Mouse (Mus musculus) CH12.LX (cell line): Measurements from ENCODE around the gene Robo1.

ENCODE experiments used
- CTCF ChIP-seq, 2 experiments: IDR thresholded peaks in 1 of 2; conservative IDR thresholded peaks in 1 of 2; 2 replicates each; pipeline ENCODE4 v1.5.1; 2011 to 2012; ENCODE audit warnings: low read depth in 2 of 2, low read length in 2 of 2, improper control_type of control experiment in 1 of 2, inconsistent platforms in 1 of 2, mild to moderate bottlenecking in 1 of 2, moderate library complexity in 1 of 2
- KAT2A ChIP-seq: IDR thresholded peaks from 2 replicates; pipeline ENCODE4 v1.6.1; 2012; ENCODE audit warnings: low read length, improper control_type of control experiment, inconsistent platforms; ENCODE audit not compliant: insufficient replicate concordance
- MEF2A ChIP-seq: IDR thresholded peaks from 2 replicates; pipeline ENCODE4 v1.6.1; 2014; ENCODE audit warnings: low read depth, mild to moderate bottlenecking, inconsistent platforms, low read length, improper control_type of control experiment, borderline replicate concordance
- MYC ChIP-seq: IDR thresholded peaks from 2 replicates; pipeline ENCODE4 v1.6.1; 2011; ENCODE audit warnings: low read depth, mild to moderate bottlenecking, improper control_type of control experiment, low read length
- POLR2A ChIP-seq: IDR thresholded peaks from 2 replicates; pipeline ENCODE4 v1.6.1; 2011; ENCODE audit warnings: low read depth, mild to moderate bottlenecking, improper control_type of control experiment, low read length
- USF1 ChIP-seq: IDR thresholded peaks from 2 replicates; pipeline ENCODE4 v1.6.1; 2014; ENCODE audit warnings: low read depth, mild to moderate bottlenecking, inconsistent platforms, low read length, improper control_type of control experiment
- ZC3H11A ChIP-seq: IDR thresholded peaks from 2 replicates; pipeline ENCODE4 v1.6.1; 2012; ENCODE audit warnings: low read depth, mild to moderate bottlenecking, inconsistent platforms, low read length, improper control_type of control experiment
- ZMIZ1 ChIP-seq: IDR thresholded peaks from 2 replicates; pipeline ENCODE4 v1.6.1; 2012; ENCODE audit warnings: low read depth, mild to moderate bottlenecking, inconsistent platforms, low read length, improper control_type of control experiment

- TF ChIP-seq USF1: no peak
- TF ChIP-seq MEF2A: no peak
- no peak for TF ChIP-seq ZMIZ1
- TF ChIP-seq KAT2A: no peak
- no peak for TF ChIP-seq CTCF (conservative IDR thresholded peaks at IDR 0.05 in 1 of 2, IDR thresholded peaks at IDR 0.05 in 1 of 2; ENCODE audit: low read depth in 2 of 2, low read length in 2 of 2)
- no peak for TF ChIP-seq MYC
- TF ChIP-seq POLR2A: no peak
- TF ChIP-seq ZC3H11A: no peak
These were observed 412.9 kb downstream of the Robo1 start for GRCm38 (mm10) chr16:72720979-72721378.
